Mouse (Mus musculus): ENCODE measurements at regions not wholly inside any gene's neighbourhood (a gene's known extent, or its start where the extent isn't known, plus 50 kb on each side); places are given as distances from the start of the nearest gene placed in this dataset.

GRCm38 (mm10) chr2:21048226-21048625, 79.5 kb upstream of the Arhgap21 start:
- Histone ChIP-seq H3K4me1 (ENCODE audit: control insufficient read depth, insufficient read depth, low read depth, low read length) (peaks cover 6% of the 10 kb centered on the region; the same call in 1 of the 2 replicates), H3K9me3 (ENCODE audit: control insufficient read depth, low read length) (no peaks in the 10 kb centered on the region), H3K9ac (ENCODE audit: low read depth, low read length) (no peak overlapping the region), H3K4me3 (ENCODE audit: low read length) (no peak overlapping the region), H3K4me2 (ENCODE audit: low read length) (no peak overlapping the region), H3K36me3 (ENCODE audit: control insufficient read depth, insufficient read depth, low read length) (no peaks in the 10 kb centered on the region), H3K27me3 (replicated peaks; ENCODE audit: control insufficient read depth, insufficient read depth, low read length) (no peaks in the 10 kb centered on the region), H3K27ac (ENCODE audit: low read depth, low read length) (no peak overlapping the region)
- 80% methylated on average over 6 of the region's 6 CpGs for WGBS
- ATAC-seq, result no peak

- Histone ChIP-seq H3K36me3 (ENCODE audit: control insufficient read depth, insufficient read depth, low read length) (no peaks in the 10 kb centered on the region), H3K9me3 (ENCODE audit: control insufficient read depth, low read length) (no peaks in the 10 kb centered on the region), H3K27me3 (replicated peaks; ENCODE audit: control insufficient read depth, insufficient read depth, low read length) (no peaks in the 10 kb centered on the region), H3K9ac (ENCODE audit: low read depth, low read length) (no peak overlapping the region), H3K27ac (ENCODE audit: low read depth, low read length) (no peak overlapping the region), H3K4me3 (ENCODE audit: low read length) (no peak overlapping the region), H3K4me2 (ENCODE audit: low read length) (no peak overlapping the region), H3K4me1 (ENCODE audit: control insufficient read depth, insufficient read depth, low read depth, low read length) (peaks cover 6% of the 10 kb centered on the region; the same call in 1 of the 2 replicates)
- ATAC-seq, result peak; percentile 35; the same call in 1 of the 2 replicates
- 28% methylated on average over 9 of the region's 9 CpGs for WGBS
Measured at GRCm38 (mm10) chr2:21046503-21047116, 77.9 kb upstream of the Arhgap21 start.

- H3K27me3 ChIP-seq (replicated peaks; ENCODE audit: control insufficient read depth, insufficient read depth, low read length), result no peaks in the 10 kb centered on the region
- no peaks in the 10 kb centered on the region for H3K9me3 ChIP-seq (ENCODE audit: control insufficient read depth, low read length)
- no peaks in the 10 kb centered on the region for H3K36me3 ChIP-seq (ENCODE audit: control insufficient read depth, insufficient read depth, low read length)
- H3K4me2 ChIP-seq (ENCODE audit: low read length), result no peak overlapping the region
- 87% methylated on average over 7 of the region's 7 CpGs for WGBS
- no peak overlapping the region for H3K4me3 ChIP-seq (ENCODE audit: low read length)
- ATAC-seq, result no peak
- H3K4me1 ChIP-seq (ENCODE audit: control insufficient read depth, insufficient read depth, low read depth, low read length), result peaks cover 6% of the 10 kb centered on the region; the same call in 1 of the 2 replicates
- H3K9ac ChIP-seq (ENCODE audit: low read depth, low read length), result no peak overlapping the region
- no peak overlapping the region for H3K27ac ChIP-seq (ENCODE audit: low read depth, low read length)
Measured at GRCm38 (mm10) chr2:21044781-21045180, 76.1 kb upstream of the Arhgap21 start.

GRCm38 (mm10) chr2:21044007-21044406, 75.3 kb upstream of the Arhgap21 start:
- Histone ChIP-seq H3K9ac (ENCODE audit: low read depth, low read length) (0 out of 2 replicates have a peak overlapping the region, but pooled peaks have one; percentile 7), H3K4me2 (ENCODE audit: low read length) (peak overlapping the region; percentile 1; the same call in 1 of the 2 replicates), H3K27me3 (replicated peaks; ENCODE audit: control insufficient read depth, insufficient read depth, low read length) (no peaks in the 10 kb centered on the region), H3K36me3 (ENCODE audit: control insufficient read depth, insufficient read depth, low read length) (no peaks in the 10 kb centered on the region), H3K9me3 (ENCODE audit: control insufficient read depth, low read length) (no peaks in the 10 kb centered on the region), H3K4me1 (ENCODE audit: control insufficient read depth, insufficient read depth, low read depth, low read length) (peaks cover 6% of the 10 kb centered on the region; the same call in 1 of the 2 replicates), H3K4me3 (ENCODE audit: low read length) (no peak overlapping the region), H3K27ac (ENCODE audit: low read depth, low read length) (peak overlapping the region; percentile 56)
- WGBS, result 17% methylated on average over 7 of the region's 7 CpGs
- ATAC-seq, result peak; percentile 87

GRCm38 (mm10) chr2:21043302-21043701, 74.6 kb upstream of the Arhgap21 start:
- no peak overlapping the region for H3K27ac ChIP-seq (ENCODE audit: low read depth, low read length)
- H3K4me2 ChIP-seq (ENCODE audit: low read length), result no peak overlapping the region
- no peak for ATAC-seq
- H3K9ac ChIP-seq (ENCODE audit: low read depth, low read length), result no peak overlapping the region
- whole genome bisulfite sequencing, result 25% methylated on average over 4 of the region's 4 CpGs
- no peaks in the 10 kb centered on the region for H3K36me3 ChIP-seq (ENCODE audit: control insufficient read depth, insufficient read depth, low read length)
- no peak overlapping the region for H3K4me3 ChIP-seq (ENCODE audit: low read length)
- peaks cover 6% of the 10 kb centered on the region; the same call in 1 of the 2 replicates for H3K4me1 ChIP-seq (ENCODE audit: control insufficient read depth, insufficient read depth, low read depth, low read length)
- H3K27me3 ChIP-seq (replicated peaks; ENCODE audit: control insufficient read depth, insufficient read depth, low read length), result no peaks in the 10 kb centered on the region
- no peaks in the 10 kb centered on the region for H3K9me3 ChIP-seq (ENCODE audit: control insufficient read depth, low read length)

- ATAC-seq, result 0 out of 2 replicates have a peak, but pooled peaks have one; percentile 24
- Histone ChIP-seq H3K27ac (ENCODE audit: low read depth, low read length) (peak overlapping the region; percentile 57; the same call in 1 of the 2 replicates), H3K4me3 (ENCODE audit: low read length) (no peak overlapping the region)
Measured at GRCm38 (mm10) chr2:21037607-21038006, 68.9 kb upstream of the Arhgap21 start.

GRCm38 (mm10) chr2:21037181-21037580, 68.5 kb upstream of the Arhgap21 start:
- no peaks in the 10 kb centered on the region for H3K36me3 ChIP-seq (ENCODE audit: control insufficient read depth, insufficient read depth, low read length)
- no peak overlapping the region for H3K4me2 ChIP-seq (ENCODE audit: low read length)
- no peaks in the 10 kb centered on the region for H3K27me3 ChIP-seq (replicated peaks; ENCODE audit: control insufficient read depth, insufficient read depth, low read length)
- H3K27ac ChIP-seq (ENCODE audit: low read depth, low read length), result peak overlapping the region; percentile 57; the same call in 1 of the 2 replicates
- H3K9ac ChIP-seq (ENCODE audit: low read depth, low read length), result no peak overlapping the region
- H3K4me1 ChIP-seq (ENCODE audit: control insufficient read depth, insufficient read depth, low read depth, low read length), result peaks cover 7% of the 10 kb centered on the region
- no peak overlapping the region for H3K4me3 ChIP-seq (ENCODE audit: low read length)
- WGBS, result 35% methylated on average over 8 of the region's 8 CpGs
- H3K9me3 ChIP-seq (ENCODE audit: control insufficient read depth, low read length), result no peaks in the 10 kb centered on the region
- ATAC-seq, result peak; percentile 31; the same call in 1 of the 2 replicates

More at GRCm38 (mm10) chr2:21037607-21038006, 68.9 kb upstream of the Arhgap21 start:
- Histone ChIP-seq H3K4me2 (ENCODE audit: low read length) (no peak overlapping the region), H3K36me3 (ENCODE audit: control insufficient read depth, insufficient read depth, low read length) (no peaks in the 10 kb centered on the region), H3K9ac (ENCODE audit: low read depth, low read length) (no peak overlapping the region), H3K9me3 (ENCODE audit: control insufficient read depth, low read length) (no peaks in the 10 kb centered on the region), H3K4me1 (ENCODE audit: control insufficient read depth, insufficient read depth, low read depth, low read length) (peaks cover 7% of the 10 kb centered on the region), H3K27me3 (replicated peaks; ENCODE audit: control insufficient read depth, insufficient read depth, low read length) (no peaks in the 10 kb centered on the region)
- WGBS, result 70% methylated on average over 3 of the region's 3 CpGs

GRCm38 (mm10) chr2:21035884-21036648, 67.4 kb upstream of the Arhgap21 start:
- no peak for ATAC-seq
- H3K27ac ChIP-seq (ENCODE audit: low read depth, low read length), result 0 out of 2 replicates have a peak overlapping the region, but pooled peaks have one; percentile 12
- peaks cover 7% of the 10 kb centered on the region for H3K4me1 ChIP-seq (ENCODE audit: control insufficient read depth, insufficient read depth, low read depth, low read length)
- H3K27me3 ChIP-seq (replicated peaks; ENCODE audit: control insufficient read depth, insufficient read depth, low read length), result no peaks in the 10 kb centered on the region
- no peak overlapping the region for H3K9ac ChIP-seq (ENCODE audit: low read depth, low read length)
- H3K9me3 ChIP-seq (ENCODE audit: control insufficient read depth, low read length), result no peaks in the 10 kb centered on the region
- no peak overlapping the region for H3K4me2 ChIP-seq (ENCODE audit: low read length)
- H3K36me3 ChIP-seq (ENCODE audit: control insufficient read depth, insufficient read depth, low read length), result no peaks in the 10 kb centered on the region
- WGBS, result 69% methylated on average over 5 of the region's 5 CpGs
- no peak overlapping the region for H3K4me3 ChIP-seq (ENCODE audit: low read length)

GRCm38 (mm10) chr2:21034651-21035050, 66.0 kb upstream of the Arhgap21 start:
- Histone ChIP-seq H3K4me2 (ENCODE audit: low read length) (peak overlapping the region; percentile 9; the same call in 1 of the 2 replicates), H3K27ac (ENCODE audit: low read depth, low read length) (no peak overlapping the region), H3K36me3 (ENCODE audit: control insufficient read depth, insufficient read depth, low read length) (no peaks in the 10 kb centered on the region), H3K4me1 (ENCODE audit: control insufficient read depth, insufficient read depth, low read depth, low read length) (peaks cover 7% of the 10 kb centered on the region), H3K27me3 (replicated peaks; ENCODE audit: control insufficient read depth, insufficient read depth, low read length) (no peaks in the 10 kb centered on the region), H3K9me3 (ENCODE audit: control insufficient read depth, low read length) (no peaks in the 10 kb centered on the region), H3K9ac (ENCODE audit: low read depth, low read length) (0 out of 2 replicates have a peak overlapping the region, but pooled peaks have one; percentile 18), H3K4me3 (ENCODE audit: low read length) (no peak overlapping the region)
- WGBS, result 47% methylated on average over 8 of the region's 8 CpGs
- ATAC-seq, result no peak

Measured in hindbrain, embryonic 16.5 days (tissue).